Mouse (Mus musculus): ENCODE measurements at regions not wholly inside any gene's neighbourhood (a gene's known extent, or its start where the extent isn't known, plus 50 kb on each side); places are given as distances from the start of the nearest gene placed in this dataset.
"Not testable (repeated sequence)": the region's sequence is repeated elsewhere in the genome, so short reads cannot be mapped to it uniquely, and the experiment has no call there.

DNA sequence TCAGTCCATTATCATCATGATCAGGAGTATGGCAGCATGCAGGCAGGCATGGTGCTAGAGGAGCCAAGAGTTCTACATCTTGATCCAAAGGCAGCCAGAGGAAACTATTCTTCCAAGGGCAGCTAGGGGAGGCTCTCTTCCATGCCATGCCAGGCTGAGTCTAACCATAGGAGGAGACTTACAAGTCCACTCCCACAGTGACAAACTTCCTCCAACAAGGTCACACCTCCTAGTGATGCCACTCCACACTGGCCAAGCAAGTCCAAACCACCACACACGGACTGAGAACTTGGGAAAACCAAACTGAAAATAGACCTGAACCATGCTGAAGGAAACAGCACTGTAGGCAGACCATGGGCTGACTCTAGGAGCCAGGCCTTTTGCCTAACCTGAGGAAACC, 197.4 kb downstream of the Prex1 start:
- DNase-seq = peak; percentile 34

DNA sequence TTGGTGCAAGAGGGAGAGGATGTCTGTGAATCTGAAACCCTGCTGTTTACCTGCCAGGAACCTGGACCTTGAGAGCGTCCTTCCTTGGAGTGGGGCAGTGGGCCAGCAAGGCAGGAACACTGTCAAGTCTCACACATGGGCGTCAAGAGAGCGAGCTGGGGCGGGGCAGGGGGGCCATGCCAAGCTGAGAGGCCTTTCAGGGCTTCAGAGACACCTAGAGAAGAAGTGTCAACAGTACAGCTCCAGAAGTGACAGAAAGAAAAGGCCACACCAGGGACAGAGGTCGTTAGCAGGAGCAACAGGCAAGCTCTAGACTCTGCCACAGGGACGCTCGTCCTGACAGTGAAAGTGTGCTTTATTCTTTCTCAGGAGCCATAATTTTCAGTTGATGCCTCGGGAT, 199.0 kb downstream of the Prex1 start:
- DNase-seq = no peak

- DNase-seq = peak; percentile 32
These were observed 201.1 kb downstream of the Prex1 start for GRCm38 (mm10) chr2:166512488-166512887.

DNA sequence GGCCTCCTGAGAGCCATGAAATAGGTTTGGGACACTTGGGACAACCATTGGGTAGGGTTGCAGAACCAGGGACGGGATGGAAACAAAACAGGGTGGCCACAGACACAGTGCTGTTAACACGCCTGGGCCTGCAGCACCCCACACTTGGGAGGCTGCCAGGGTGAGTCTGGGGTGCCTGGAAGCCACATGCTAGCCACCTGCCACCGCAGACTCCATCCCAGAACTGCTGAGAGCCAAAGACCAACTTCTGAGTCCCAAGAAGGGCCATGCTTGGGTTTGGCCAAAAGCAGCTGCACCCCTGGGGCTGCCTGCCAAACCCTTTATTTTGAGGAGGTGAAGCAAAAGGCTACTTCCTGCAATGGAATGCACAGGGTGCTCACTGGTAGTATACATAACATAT, 202.2 kb downstream of the Prex1 start:
- DNase-seq = not testable (repeated sequence)

DNA sequence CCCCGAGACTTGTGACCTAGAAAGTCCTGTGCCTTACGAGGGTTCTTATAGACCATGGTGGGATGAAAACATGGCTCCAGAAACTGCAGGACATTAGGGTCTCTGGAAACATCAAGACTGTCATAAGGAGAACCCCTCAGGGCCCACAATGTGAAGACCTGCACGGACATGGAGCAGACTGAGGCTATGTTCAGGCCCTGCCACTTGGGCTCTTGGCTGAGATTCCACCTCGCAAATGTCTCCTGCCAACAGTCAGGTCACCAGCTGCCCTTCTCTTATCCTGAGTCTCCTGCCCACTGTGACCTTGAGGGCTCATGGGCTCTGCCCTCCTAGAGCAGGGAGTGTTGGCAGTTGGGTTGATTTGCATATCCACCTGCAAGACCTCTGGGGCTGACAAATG, 202.9 kb downstream of the Prex1 start:
- DNase-seq = no peak

DNA sequence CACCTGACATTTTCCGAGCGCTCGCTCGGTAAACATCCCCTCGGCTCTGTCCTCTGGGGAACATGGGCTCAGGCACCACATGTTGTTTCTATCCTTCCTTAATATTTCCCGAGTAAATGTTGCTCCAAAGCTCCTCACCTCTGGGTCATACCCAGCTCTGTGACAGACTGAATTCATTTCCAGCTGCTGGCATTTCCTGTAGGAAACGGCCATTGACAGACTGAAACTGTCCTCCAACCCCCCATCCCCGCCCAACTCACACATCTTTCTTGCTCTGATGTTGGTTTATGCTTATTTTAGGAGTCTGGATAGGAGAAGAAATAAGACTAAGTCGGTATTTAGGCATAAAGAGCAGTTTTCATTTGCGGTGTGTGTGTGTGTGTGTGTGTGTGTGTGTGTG, 204.0 kb downstream of the Prex1 start:
- DNase-seq = peak; percentile 53

DNA sequence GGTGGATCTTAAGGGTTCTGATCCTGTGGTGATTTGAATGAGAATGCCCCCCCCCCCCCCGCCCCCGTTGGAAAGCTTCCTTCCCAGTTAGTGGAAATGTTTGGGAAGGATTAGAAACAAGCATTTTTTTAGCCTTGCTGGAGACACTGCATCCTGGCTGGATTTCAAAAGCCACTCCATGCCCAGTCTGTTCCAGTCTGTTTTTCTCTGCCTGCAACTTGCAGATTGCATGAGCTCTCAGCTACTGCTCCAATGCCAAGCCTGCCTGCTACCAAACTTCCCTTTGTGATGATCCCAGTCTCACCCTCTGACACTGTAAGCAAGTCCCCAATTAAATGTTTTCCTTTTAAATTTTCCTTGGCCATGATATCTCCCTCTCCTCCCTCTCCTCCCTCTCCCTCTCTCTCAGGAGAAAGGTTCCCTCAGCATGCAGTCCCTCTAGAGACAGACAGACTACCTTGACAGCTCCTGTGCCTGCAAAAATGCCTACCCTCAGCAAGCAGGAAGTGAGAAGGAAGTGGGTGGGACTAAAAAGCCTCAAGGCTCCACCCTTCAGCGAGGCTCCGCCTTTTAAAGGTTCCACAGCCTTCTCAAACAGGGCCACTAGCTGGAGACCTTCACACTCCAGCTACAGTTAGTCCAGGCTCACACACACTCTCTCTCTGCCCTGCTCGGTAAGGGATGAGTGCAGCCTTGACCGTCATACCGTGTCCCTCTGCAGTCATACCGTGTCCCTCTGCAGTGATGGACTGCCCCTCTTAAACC, 204.8 kb downstream of the Prex1 start:
- no peak for DNase-seq

DNA sequence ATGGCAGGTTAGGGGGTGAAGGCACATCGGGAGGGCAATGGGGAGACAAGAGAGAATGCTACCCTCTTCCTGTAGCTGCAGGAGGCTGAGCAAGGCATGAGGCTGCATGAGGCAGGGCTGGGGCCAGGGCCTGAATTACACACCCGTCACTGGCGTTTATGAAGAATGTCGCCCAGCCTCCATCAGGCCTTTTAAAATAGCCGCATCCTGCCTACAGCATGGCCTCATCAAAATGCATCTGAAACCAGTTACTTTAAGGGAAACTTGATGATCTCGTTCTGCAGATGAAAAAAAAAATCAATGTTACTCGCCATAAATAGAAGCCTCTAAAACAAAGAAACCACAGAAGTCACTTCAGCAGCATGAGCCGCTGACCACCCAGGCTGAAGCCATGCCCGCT, 208.3 kb downstream of the Prex1 start:
- no peak for DNase-seq

GRCm38 (mm10) chr2:166503666-166504065, 210.0 kb downstream of the Prex1 start:
- no peak for DNase-seq

DNA sequence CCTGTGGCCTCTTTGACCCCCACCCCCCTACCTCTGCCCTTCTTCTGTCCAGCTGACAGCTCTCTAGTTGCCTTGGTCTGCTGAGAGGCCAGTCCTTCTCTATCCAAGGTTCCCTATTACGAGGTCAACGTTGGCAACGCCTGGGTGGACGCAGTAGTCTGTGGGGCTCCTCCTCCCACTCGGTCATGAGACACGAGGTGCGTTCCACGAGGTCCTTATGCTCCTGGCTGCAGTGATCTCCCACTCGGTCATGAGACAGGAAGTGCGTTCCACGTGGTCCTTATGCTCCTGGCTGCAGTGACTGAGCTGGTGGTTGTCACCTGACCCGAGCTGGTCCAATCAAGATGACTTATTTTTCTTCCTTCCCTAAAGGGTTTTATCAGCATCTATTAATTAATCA, 220.7 kb downstream of the Prex1 start:
- DNase-seq = no peak

GRCm38 (mm10) chr2:166492421-166492820, 221.2 kb downstream of the Prex1 start:
- DNase-seq = no peak

DNA sequence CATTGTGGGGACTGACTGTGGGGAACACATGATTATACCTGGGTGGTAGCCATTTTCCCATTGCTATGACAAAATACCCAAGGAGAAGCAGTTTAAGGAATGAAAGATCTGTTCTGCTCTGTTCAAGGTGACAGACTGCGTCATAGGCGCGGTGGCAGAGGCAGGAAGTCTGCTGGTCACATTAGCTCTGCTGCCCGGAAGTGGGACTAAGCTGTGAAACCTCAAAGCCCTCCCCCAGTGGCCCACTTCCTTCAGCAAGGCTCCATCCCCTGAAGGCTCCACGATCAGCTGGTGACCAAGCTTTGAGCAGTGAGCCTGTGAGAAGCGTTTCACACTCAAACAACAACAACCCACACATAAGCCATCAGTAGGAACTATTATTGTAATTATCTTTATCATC, 221.8 kb downstream of the Prex1 start:
- no peak for DNase-seq

- no peak for DNase-seq
These were observed 224.4 kb downstream of the Prex1 start for GRCm38 (mm10) chr2:166489041-166489872.

DNA sequence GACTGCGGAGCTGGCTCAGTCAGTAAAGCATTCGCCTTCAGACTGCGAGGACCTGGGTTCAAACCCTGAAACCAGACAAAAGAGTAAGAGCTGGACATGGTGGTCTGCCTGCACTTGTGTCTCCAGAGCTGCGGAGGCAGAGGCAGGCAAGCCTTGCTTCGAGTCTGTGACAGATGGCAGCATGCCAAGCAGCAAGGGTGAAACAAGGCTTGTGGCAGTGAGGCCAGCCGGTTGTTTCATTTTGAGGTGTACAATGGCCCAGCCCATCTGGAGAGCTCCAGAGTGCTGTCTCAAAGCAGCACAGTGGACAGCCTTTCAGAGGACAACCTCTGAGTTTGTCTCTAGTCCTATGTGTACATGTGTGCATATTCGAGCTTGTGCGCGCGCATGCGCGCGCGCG, 225.9 kb downstream of the Prex1 start:
- peak; percentile 40 for DNase-seq

DNA sequence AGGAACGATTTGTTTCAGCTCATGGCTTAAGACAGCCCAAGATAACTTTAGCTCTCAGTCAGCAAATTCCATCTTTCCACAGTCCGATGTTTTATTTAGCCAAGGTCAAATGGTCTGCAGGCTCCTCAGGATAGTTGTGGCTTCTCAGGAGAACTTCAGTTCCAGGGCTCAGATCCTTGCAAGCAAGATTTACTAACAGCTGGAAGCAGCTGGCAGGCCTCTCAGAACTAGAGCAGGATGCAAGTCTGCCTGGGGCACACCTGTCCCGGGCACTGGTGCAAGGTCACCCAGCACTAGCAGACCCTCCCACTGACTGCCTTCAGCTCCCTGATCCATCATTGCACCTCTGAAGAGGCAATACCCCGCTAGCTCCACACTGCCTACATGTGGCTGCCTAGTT, 227.8 kb downstream of the Prex1 start:
- DNase-seq = no peak

GRCm38 (mm10) chr2:166485361-166485760, 228.3 kb downstream of the Prex1 start:
- no peak for DNase-seq

DNA sequence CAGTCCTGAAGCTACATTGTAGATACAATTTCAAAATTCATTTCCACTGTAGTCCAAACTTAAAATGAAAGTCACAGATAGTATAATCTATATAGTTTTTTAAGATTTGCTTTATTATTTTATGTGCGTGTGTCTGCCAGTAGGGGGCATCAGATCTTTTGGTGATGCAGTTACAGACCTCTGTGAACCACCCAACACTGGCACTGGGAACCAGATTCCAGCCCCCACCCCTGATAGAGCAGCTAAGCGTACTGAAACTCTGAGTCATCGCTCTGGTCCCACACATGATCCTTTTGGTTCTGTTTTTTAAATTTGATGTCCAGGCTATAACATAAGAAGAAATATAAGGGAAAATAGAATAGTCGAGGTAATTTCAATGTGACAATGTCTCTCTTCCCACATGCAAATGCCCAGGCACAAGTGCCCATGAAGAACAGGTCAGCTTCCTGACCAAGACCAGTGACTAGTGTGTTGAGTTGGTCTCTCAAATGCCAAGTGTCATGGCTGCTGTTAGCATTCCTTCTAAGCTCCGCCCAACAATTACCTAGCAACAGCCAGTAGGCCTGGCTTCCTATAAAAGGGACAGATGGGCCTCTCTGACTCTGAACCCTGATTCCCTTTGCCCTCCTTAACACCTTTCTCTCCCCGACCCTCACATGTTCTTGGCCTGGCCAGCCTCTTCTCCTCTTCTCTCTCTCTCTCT, 229.9 kb downstream of the Prex1 start:
- no peak for DNase-seq

- DNase-seq = no peak
These were observed 230.7 kb downstream of the Prex1 start for GRCm38 (mm10) chr2:166482720-166483616.

DNA sequence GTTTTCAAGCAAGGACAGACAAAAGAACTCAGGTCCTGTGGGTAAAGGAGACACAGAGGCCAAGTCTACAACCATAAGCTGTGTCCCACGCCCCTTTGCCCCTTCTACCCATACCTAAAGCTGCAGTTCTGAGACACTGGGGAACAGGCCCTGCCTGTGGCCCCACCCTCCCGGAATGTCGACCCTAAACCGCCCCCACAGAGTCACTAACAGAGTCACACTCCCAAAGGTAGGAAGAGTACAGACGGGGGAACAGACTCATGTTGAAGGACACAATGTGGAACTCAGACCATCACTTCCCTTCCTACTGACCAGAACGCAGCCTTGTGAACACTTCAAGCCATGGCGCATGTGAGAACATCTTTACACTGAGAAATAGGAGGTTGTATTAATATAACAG, 231.9 kb downstream of the Prex1 start:
- no peak for DNase-seq

DNA sequence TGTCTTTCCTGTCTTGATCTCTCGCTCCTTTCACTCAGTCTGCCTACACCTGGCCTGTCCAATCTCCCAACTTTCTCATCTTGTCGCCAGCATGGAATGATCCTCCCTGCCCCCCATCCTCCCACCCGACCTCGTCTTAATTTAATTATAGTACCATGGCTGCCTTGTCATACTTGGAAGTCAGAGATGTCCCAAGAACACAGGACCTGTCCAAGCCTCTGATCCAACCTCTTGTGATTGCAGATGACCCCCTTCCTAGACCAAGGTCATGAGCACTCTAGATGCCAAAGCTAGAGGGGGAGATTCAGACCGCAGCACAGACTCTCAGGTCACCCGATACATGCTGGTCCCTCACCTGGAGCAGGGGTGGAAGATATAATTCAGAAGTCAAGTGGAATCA, 232.3 kb downstream of the Prex1 start:
- DNase-seq = no peak

GRCm38 (mm10) chr2:166480883-166481282, 232.7 kb downstream of the Prex1 start:
- no peak for DNase-seq

DNA sequence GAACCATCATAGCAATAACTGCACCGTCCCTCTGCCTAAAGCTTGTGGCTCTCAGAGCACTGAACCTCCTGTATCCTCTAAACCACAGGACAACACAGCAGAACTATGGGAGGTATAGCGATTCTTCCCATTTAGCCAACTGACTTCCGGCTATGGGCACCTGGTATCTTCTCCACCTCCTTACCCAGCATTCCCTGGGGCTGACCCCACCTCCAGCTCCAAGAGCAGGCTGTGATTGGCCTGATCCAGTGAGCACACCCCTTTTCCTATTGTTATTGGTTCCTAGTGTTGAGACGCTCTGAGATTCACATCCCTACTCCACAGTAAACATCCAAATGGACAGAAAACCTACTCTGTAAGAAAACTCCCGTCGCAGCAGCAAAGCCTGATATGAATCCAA, 236.7 kb downstream of the Prex1 start:
- no peak for DNase-seq

GRCm38 (mm10) chr2:166475624-166476023, 238.0 kb downstream of the Prex1 start:
- no peak for DNase-seq

Data from lung, postnatal 10 days (tissue).